Mouse (Mus musculus): Measurements from ENCODE around the gene Gstm5.

The Gstm5 gene

DNA sequence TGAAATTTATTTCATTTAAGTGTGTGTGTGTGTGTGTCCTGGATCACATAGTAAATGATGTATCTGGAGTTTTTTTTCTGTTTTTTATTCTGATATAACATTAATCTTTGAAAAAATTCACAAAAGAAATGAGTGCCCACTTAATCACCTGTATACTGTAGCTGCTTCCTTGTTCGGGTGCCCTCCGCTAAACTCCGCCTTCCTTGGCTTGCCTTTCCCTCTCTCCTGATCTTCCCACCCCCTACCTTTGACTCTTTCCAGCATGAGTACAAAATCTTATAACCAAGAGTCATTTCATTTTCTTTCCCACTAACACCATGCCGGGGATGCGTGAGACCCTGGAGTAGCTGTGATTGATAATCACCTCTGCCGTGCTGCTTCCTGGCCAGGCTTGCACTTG, 36.5 kb downstream of the Gstm5 start:
- DNase-seq (ENCODE audit: low spot score) = no peak

DNA sequence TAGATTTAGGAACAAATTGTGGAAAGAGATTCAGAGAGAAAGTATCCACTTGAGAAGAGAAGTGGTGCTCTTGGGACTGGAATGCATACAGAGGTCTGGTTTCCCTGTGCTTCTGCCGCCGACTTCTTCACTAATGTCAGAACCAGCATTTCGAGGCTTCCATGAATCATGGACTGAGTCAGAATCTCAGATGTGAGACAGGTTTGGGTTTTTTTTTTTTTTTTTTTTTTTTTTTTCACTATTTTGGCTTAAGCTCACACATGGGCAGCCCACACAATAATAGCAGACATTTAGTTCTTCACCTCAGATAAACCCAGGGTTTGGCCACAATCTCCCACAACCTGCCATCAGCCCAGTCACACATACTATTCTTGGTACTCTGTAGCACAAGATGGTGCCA, 39.6 kb downstream of the Gstm5 start:
- no peak for DNase-seq (ENCODE audit: low spot score)

DNA sequence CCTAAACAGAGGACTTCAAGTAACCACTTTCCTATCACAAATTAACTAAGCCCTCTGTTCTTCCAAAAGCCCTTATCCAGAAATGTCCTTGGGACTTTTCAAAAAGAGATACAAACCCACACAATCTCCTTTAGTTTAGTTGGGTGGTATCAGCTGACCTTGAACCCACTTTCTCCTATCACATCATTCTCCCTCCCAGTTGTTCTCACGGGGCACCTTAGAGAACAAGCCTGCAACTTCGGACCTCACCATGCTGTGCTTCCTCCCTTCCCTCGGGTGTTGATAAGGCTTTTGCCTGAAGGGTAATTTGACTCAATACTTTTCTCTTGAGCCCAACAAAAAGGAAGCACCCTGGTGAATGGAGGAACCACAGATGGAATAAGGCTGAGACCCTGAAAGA, 40.3 kb downstream of the Gstm5 start:
- DNase-seq (ENCODE audit: low spot score) = no peak

DNA sequence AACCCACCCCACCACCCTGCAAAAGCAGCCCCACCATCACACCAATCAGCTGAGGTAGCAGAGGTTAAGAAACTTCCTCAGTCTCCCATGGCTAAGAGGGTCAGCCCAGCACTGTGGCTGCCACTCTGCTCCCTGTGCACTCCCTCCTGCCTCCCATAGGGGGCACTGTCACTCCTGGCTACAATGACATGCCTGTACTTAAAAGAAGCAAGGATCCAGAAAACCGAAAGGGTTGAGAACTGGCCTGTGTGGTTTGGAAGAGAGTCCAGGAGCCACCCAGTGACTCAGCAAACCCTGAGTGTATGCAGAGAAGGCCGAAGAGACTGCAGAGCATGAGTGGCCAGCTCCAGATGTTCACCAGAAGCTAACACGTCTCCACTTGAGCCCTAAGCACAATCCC, 43.8 kb downstream of the Gstm5 start:
- DNase-seq (ENCODE audit: low spot score) = no peak

DNA sequence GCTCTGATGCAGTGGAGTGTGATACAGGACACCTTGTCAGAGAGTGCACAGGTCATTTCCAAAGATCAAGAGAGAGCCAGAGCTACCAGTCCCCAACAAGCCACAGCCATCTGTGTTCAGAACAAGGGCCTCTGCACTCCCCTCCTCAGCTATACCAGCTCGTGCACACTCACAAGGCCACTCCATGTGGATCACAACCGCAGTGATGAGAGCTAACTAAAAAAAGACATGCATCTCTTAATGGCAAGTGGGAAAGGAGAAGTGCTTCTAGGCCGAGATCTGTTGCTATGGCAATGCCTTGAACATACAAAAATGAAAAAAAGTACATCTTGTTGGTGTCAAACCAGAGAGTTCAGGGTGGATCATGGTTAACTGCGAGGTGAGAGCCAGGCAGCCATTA, 44.2 kb downstream of the Gstm5 start:
- no peak for DNase-seq (ENCODE audit: low spot score)

DNA sequence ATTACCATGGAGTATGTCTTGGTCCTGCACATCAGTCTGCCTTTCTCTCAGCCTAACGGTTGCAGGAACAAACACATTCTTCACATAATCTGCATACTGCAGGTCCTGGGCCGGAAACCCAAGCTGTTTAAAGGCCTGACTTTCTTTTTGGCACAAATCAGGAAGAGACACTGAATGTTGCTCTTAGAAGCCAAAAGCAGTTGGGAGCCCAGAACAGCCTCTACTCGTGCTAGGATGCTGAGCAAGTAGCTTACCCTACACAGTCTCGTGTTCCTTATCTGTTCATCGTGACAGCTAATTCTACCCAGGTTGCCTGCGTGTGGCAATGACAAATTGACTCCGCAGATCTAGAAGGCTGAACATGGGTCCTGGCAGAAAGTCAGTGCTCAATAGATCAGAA, 44.9 kb downstream of the Gstm5 start:
- no peak for DNase-seq (ENCODE audit: low spot score)

DNA sequence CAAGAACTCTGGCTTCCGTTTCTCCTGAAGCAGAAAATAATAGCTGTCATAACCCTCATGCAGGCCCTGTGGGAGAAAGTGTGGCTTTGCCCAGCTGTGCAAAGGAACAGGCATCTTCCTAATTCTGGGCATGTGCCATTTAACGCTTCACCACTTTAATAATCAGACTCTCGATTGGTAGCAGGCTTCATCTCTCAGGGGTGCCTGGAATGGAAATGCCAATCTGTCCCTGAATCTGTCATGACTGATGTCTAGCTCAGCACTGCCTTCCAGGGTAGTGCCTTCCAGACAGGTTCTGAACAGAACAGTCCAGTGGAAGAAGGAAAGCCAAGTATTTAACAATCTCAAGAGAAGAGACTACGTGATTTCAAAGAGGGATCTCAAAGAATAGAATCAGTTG, 45.6 kb downstream of the Gstm5 start:
- DNase-seq (ENCODE audit: low spot score) = no peak

DNA sequence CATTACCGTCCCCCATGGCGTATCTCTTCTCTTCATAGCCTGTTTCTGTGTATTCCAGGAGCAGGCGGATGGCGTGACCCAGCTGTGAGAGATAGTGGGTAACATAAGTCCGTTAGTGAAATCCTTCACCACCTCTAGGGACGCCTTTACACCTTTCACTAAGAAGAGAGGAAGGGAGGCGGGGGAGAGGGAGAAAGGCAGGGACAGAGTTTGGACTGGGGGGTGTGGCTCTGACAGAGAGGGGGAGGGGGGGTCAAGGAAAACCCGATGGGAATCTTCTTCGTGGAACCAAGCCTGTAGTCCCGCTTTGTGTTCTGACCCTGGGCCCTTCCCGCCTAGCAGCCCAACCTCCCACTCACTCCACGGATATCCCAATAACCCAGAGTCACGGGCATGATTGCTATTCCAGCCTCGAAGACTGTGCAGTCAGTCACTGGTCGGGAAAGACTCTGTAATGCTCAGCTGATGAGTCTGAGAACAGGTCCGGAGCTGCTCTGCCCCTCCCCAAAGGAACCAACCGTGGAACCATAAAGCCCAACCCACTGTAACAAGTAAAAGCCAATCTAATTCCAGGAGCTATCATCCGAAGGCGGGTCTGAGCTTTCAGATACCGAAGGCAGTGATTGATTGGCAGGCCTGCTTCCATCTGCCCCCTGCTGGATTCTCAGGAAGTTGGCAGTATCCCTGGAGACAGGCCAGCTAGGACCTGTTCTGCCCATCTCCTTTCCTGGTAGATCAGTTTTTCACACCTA, 47.8 kb downstream of the Gstm5 start, which contains the start of gene Gstm6:
Gstm6 (minus strand) TSS at position 511 of the 752 bp plus-strand sequence.
- DNase-seq (ENCODE audit: low spot score) = no peak

DNA sequence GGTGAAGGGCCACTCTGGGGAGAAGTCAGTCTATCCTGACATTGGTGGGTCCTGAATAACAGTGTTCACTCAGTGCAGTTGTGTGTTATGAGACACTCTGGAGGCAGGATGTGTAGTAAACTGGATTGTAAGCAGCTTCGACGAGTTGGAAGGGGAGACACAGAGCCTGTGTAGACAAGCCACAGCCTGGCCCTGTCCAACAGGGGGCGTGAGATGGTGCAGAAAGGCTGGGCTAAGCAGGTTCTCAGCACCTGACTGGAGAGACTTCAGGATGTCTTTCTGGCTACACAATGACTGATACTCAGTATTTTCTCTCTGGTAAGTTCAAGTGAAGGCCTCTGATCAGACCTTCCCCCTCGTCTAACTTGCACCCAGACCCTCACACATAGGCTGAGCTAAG, 50.1 kb downstream of the Gstm5 start:
- DNase-seq (ENCODE audit: low spot score) = no peak

Data from layer of hippocampus, adult 9-10 months (tissue).